Mouse (Mus musculus) limb, embryonic 13.5 days (tissue): Measurements from ENCODE around the gene Btbd35f10. TPM values are rescaled to one million over a fixed set of nuclear protein-coding genes. Genes with fewer than 3 reads are reported as not detected.
"Not testable (repeated sequence)": the region's sequence is repeated elsewhere in the genome, so short reads cannot be mapped to it uniquely, and the experiment has no call there.

Source experiments
- ATAC-seq: fragments of 200-750 bp; cut with Nextera tagmentation; 2 replicates; pipeline ENCODE4 v1.8.0; 2017; ENCODE audit warnings: low read depth, moderate number of reproducible peaks, moderate TSS enrichment; ENCODE audit not compliant: low FRiP score
- H3K27ac ChIP-seq: fragments of 300-500 bp; sonication (generic); 2 replicates; pipeline ENCODE4 v1.5.1; 2015; ENCODE audit warnings: inconsistent platforms, mild to moderate bottlenecking, moderate library complexity
- H3K27me3 ChIP-seq: fragments of 300-500 bp; sonication (generic); 2 replicates; pipeline ENCODE4 v1.6.1; 2015; ENCODE audit warnings: mild to moderate bottlenecking, inconsistent platforms
- H3K36me3 ChIP-seq: fragments of 300-500 bp; sonication (generic); 2 replicates; pipeline ENCODE4 v1.6.1; 2015; ENCODE audit warnings: inconsistent platforms, mild to moderate bottlenecking, moderate library complexity
- H3K4me1 ChIP-seq: fragments of 300-500 bp; sonication (generic); 2 replicates; pipeline ENCODE4 v1.6.1; 2015; ENCODE audit warnings: inconsistent platforms
- H3K4me2 ChIP-seq: fragments of 300-500 bp; sonication (generic); replicated peaks from 2 replicates; pipeline ENCODE4 v1.6.1; 2015; ENCODE audit warnings: inconsistent platforms, mild to moderate bottlenecking, moderate library complexity
- H3K4me3 ChIP-seq: fragments of 300-500 bp; sonication (generic); 2 replicates; pipeline ENCODE4 v1.5.1; 2015; ENCODE audit warnings: moderate library complexity, mild to moderate bottlenecking, inconsistent platforms
- H3K9ac ChIP-seq: fragments of 300-500 bp; sonication (generic); 2 replicates; pipeline ENCODE4 v1.6.1; 2015; ENCODE audit warnings: mild to moderate bottlenecking, inconsistent platforms
- H3K9me3 ChIP-seq: fragments of 300-500 bp; sonication (generic); 2 replicates; pipeline ENCODE4 v1.6.1; 2016; ENCODE audit warnings: inconsistent platforms
- WGBS: fragments of 180-500 bp; shearing (Covaris S2); methylation state at CpG from one replicate; pipeline ENCODE4 v1.1.7; 2015; 5-methylcytosine and 5-hydroxymethylcytosine counted together
- polyA plus RNA-seq: library from polyadenylated mRNA; unstranded; fragments of >200 nt; fragmentation: Nextera tagmentation; extraction: Ambion mirVana; gene quantifications from 2 replicates; pipeline ENCODE4 v1.2.1, GENCODE M21; 2015

The Btbd35f10 gene
- not detected in 2 replicates for polyA plus RNA-seq

GRCm38 (mm10) chrX:3752785-3753184 is at the start of gene Btbd35f10:
TSS of gene Btbd35f10 (minus strand) at chrX:3752885.
- WGBS = no CpG with 5 or more reads among the region's 3 CpGs
- not testable (repeated sequence) for H3K27me3 ChIP-seq, ATAC-seq

More at GRCm38 (mm10) chrX:3752785-3753184, at the start of gene Btbd35f10:
- H3K9ac ChIP-seq, H3K27ac ChIP-seq, H3K36me3 ChIP-seq, H3K9me3 ChIP-seq, H3K4me1 ChIP-seq, H3K4me2 ChIP-seq, H3K4me3 ChIP-seq: not testable (repeated sequence)

Other genes starting within 250 kb of the Btbd35f10 start
- gene Btbd35f18, start 52.7 kb downstream of the Btbd35f10 start, polyA plus RNA-seq = not detected in 2 replicates
- not detected in 2 replicates for gene Btbd35f16, start 204.1 kb upstream of the Btbd35f10 start, polyA plus RNA-seq